Mouse (Mus musculus) T-cell, adult 66 days (primary cell): ENCODE results near the gene Peli3. TPM values are rescaled to one million over a fixed set of nuclear protein-coding genes. Genes with fewer than 3 reads are reported as not detected.

Experiments used
- total RNA-seq, 2 experiments: library from RNA; stranded (reverse); gene quantifications; 3 replicates in 1 of 2; 4 replicates in 1 of 2; pipeline ENCODE4 v1.2.4; 2023

Gene Peli3
- total RNA-seq: 1 to 10 TPM; 2.3 to 2.9 TPM

DNA sequence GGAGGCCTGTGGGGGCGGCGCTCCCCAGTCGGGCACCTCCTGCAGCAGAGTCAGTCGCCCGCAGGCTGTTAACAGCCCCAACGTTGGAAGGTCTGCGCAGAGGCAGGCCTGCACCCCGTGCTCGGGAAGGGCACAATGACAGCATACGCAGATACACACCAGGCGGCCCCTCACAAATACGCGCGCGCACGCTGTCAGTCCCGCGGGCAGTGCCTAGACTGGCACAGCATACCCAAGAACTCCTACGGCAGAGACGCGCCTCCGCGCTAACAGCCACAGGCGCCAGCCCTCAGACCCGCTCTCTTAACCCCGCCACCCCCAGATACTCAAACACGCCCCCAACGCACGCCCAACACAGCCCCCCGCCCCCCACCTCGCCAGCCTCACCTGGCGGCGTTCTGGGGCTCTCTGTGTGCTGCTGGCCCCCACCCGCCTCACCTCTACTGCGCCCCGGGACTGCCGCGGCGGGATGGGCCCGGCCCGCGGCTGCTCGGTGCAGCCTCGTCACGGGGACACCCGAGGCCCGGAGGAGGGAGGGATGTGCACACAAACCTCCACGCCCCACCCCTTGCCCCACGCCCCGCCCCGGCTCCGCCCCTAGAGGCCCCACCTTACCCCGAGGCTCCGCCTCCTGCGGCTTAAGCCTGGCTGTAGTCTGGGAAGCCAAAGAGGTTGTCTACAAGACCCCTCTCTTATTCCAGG is at the start of gene Peli3:
Gene Peli3, minus strand, starts transcription at position 577 of the 702 bp plus-strand sequence.

DNA sequence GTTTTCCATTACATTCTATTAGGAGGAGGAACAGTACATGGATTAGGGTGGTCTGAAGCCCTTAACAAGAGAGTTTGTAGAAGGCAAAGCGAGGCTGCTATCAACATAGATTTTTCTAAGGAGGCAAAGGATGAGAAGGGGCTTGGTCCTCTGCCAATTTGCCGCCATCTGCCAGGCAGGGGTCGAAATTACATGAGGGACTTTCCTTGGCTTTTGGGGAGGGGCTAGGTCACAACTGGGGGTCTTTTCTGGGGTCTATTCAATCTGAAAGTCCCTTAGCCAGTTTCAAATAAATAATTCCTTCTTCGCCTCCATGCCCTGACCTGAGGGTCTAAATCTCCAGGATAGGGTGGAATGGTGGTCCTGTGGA is 47.3 kb upstream of the Peli3 start, which contains the start of gene Npas4:
Gene Npas4, minus strand, starts transcription at position 61 of the 370 bp plus-strand sequence.

DNA sequence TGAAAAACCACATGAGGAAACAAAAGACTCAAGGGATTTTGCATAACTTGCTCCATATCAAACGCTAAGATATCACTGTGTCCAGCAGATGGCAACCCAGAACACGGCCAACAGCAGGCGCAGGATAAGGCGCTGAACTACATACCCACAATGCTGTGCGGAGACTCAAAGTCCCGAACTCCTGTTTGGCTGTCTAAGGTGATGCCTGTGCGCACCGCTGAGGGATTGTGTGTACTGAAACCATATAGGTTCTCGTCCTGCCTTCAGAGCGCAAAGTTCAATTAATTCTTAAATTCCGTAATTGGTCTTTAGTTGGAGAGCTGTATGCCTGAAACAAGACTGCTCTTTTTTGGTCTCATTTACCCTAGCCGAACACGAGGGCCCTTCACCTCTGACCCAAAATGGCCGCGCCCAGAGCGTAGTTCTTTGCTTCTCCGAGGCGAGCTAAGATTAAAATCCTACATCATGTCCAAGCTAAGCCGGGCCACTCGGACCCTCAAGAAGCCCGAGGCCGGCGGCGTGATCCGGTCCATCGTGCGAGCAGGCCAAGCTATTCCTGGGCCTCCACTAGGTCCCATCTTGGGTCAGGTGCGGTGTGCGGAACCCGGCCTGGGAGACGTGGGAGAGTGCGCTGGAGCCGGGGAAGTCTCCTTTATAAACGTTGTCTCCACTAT is 19.1 kb upstream of the Peli3 start, which contains the start of gene Mrpl11:
Gene Mrpl11, plus strand, starts transcription at position 220 of the 674 bp plus-strand sequence.

DNA sequence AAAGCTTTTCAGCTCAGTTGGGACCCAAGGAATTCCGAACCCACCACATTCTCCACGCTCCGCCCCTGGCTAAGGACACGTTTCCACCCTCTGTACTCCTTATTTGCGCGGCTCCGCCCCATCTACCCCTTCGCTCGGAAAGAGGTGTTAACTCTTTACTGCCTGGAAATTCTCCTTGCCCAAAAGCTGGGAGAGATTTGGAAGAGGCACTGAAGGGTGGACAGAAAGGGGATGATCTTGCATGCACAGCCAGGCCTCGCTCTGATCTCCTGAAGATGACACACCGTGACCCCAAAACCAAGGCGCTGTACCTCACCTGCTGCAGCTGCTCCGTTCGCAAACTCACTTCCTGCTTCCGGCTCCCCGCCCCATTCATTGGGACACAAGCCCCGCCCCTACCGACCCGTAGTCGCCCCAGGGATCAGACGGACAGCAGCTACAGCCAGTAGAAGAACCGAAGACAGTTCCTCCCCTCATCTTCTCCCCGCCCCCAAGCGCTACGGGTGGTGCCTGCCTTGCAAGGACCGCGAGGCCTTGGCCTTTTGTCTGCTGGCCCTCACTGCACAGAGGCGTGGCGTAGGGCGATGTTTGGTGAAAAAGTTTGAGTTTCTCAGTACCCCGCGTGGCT is 14.9 kb downstream of the Peli3 start, which contains the start of gene Dpp3:
Gene Dpp3, minus strand, starts transcription at position 384 of the 628 bp plus-strand sequence.

DNA sequence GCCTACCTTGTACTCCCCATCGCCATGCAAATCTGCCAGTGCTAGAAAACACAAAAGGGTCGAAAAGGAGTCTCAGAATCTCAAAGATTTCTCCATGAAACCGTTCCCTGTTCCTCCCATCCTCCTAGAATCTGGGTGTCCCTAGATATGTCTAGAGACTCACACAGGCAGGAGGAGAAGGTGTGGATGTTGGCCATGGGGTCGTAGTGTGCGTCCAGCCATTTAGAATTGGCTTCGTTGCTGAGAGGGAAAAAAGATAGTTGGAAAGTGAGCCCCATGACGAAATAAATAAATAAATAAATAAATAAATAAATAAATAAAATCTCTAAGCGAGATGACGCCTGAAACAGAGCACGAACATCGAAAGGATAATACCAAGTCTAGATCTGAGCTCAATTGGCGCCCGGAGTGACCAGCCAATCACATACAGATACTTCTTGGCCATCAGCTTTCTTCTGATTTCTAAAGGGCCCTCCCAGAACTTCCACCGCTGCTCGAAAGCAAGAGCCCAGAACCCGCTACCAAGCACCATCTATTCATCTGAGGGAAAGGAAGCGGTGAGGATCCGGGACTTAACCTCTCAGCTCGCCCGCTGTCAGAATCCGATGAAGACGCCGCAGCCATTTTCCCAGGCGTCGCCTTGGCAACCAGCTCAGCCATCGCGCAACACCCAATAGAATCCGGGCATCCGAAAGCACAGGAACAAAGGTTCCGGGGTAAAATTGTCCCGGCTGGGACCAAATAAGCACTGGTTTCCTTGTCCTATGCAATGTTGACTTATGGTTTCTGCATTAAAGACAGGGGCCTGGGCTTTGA is 36.7 kb downstream of the Peli3 start, which contains the start of gene Bbs1:
Gene Bbs1, minus strand, starts transcription at position 650 of the 816 bp plus-strand sequence.

Other genes with a start within 250 kb of the Peli3 start
- gene Gm960, start 244.5 kb downstream of the Peli3 start, total RNA-seq: not detected
- gene Sptbn2, start 232.0 kb downstream of the Peli3 start, total RNA-seq: under 1 TPM in 1 of 2 experiments, not detected in 1; 0.09 TPM
- gene Rbm4b, start 186.6 kb downstream of the Peli3 start, total RNA-seq: 10 to 100 TPM; 24.8 to 30.7 TPM
- gene Rbm4, start 149.2 kb downstream of the Peli3 start, total RNA-seq: 100 to 1,000 TPM in 1 of 2 experiments, 10 to 100 TPM in 1; 98.1 to 112 TPM
- gene Gm21992, start 131.5 kb downstream of the Peli3 start, total RNA-seq: 10 to 100 TPM; 27.8 to 51.8 TPM
- 10 to 100 TPM; 84.8 to 95.2 TPM for gene Rbm14, start 131.5 kb downstream of the Peli3 start, total RNA-seq
- gene Ccs, start 103.8 kb downstream of the Peli3 start, total RNA-seq: 10 to 100 TPM; 51.0 to 53.8 TPM
- not detected for gene Ccdc87, start 103.8 kb downstream of the Peli3 start, total RNA-seq
- 1 to 10 TPM; 3.8 to 4.1 TPM for gene Ctsf, start 88.0 kb downstream of the Peli3 start, total RNA-seq
- under 1 TPM in 1 of 2 experiments, not detected in 1; 0.27 TPM for gene Actn3, start 65.2 kb downstream of the Peli3 start, total RNA-seq
- 1 to 10 TPM; 5.0 to 6.1 TPM for gene Zdhhc24, start 64.5 kb downstream of the Peli3 start, total RNA-seq
- 1 to 10 TPM; 1.9 to 3.3 TPM for gene Bbs1, start 36.5 kb downstream of the Peli3 start, total RNA-seq
- 10 to 100 TPM; 89.3 to 95.6 TPM for gene Dpp3, start 14.8 kb downstream of the Peli3 start, total RNA-seq
- gene Mrpl11, start 19.0 kb upstream of the Peli3 start, total RNA-seq: 10 to 100 TPM; 32.4 to 35.4 TPM
- gene Npas4, start 47.2 kb upstream of the Peli3 start, total RNA-seq: 1 to 10 TPM in 1 of 2 experiments, under 1 TPM in 1; 0.90 to 1.7 TPM
- 1 to 10 TPM; 2.6 to 4.2 TPM for gene Slc29a2, start 80.7 kb upstream of the Peli3 start, total RNA-seq
- 1 to 10 TPM; 4.5 to 5.3 TPM for gene B4gat1, start 95.7 kb upstream of the Peli3 start, total RNA-seq
- 1 to 10 TPM; 1.7 to 2.2 TPM for gene AC124502.3, start 95.8 kb upstream of the Peli3 start, total RNA-seq
- gene Brms1, start 98.2 kb upstream of the Peli3 start, total RNA-seq: 10 to 100 TPM; 60.1 to 63.1 TPM
- 10 to 100 TPM in 1 of 2 experiments, 1 to 10 TPM in 1; 7.5 to 11.2 TPM for gene Rin1, start 107.4 kb upstream of the Peli3 start, total RNA-seq
- gene Cd248, start 125.0 kb upstream of the Peli3 start, total RNA-seq: not detected
- 1 to 10 TPM in 1 of 2 experiments, not detected in 1; 1.0 TPM for gene Tmem151a, start 142.4 kb upstream of the Peli3 start, total RNA-seq
- 10 to 100 TPM; 25.6 to 32.2 TPM for gene Yif1a, start 145.4 kb upstream of the Peli3 start, total RNA-seq
- gene Cnih2, start 155.4 kb upstream of the Peli3 start, total RNA-seq: 1 to 10 TPM; 3.4 to 3.6 TPM
- gene Rab1b, start 163.9 kb upstream of the Peli3 start, total RNA-seq: 100 to 1,000 TPM; 103 to 108 TPM
- 10 to 100 TPM; 26.7 to 27.9 TPM for gene Klc2, start 175.4 kb upstream of the Peli3 start, total RNA-seq